Mouse (Mus musculus) pancreas, adult 10 weeks (tissue): ENCODE measurements around the gene Asic2. TPM values are rescaled to one million over a fixed set of nuclear protein-coding genes. Genes with fewer than 3 reads are reported as not detected.

ENCODE experiments used
- polyA plus RNA-seq: library from polyadenylated mRNA; stranded (reverse); fragments of 350-450 nt; fragmentation: Illumina TruSeq; extraction: RNeasy Lipid Tissue Mini Kit (QIAGEN cat#74804); gene quantifications from one replicate; pipeline ENCODE4 v1.2.3, GENCODE M21; 2015; ENCODE audit warnings: low read depth, low replicate concordance; ENCODE audit not compliant: insufficient read depth

The Asic2 gene
- 0.59 TPM for polyA plus RNA-seq

DNA sequence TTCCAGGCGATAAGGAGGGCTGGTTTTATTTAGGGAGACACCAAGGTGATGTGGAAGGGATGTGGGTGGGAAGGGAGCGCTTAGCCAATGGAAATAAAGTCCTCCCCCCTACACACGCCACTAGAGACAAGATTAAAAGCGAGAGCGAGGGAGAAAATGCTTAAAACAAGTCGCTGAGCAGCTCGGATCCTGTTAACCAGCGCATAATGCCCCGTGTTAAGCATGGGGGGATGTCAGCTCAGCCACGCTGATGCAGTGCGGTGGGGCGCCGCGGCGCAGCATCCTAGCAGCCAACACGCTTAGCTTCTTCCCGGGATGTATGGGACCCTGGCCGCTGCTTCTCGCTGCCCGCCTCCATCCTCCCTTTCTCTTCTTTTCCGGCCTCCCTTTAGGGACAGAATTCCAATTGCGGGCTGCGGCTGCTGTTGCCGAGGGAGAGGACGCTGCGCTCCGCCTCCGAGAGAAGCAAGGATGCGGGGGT, at the start of gene Asic2:
Gene Asic2 (minus strand): TSS at position 57 of the 481 bp plus-strand sequence.

DNA sequence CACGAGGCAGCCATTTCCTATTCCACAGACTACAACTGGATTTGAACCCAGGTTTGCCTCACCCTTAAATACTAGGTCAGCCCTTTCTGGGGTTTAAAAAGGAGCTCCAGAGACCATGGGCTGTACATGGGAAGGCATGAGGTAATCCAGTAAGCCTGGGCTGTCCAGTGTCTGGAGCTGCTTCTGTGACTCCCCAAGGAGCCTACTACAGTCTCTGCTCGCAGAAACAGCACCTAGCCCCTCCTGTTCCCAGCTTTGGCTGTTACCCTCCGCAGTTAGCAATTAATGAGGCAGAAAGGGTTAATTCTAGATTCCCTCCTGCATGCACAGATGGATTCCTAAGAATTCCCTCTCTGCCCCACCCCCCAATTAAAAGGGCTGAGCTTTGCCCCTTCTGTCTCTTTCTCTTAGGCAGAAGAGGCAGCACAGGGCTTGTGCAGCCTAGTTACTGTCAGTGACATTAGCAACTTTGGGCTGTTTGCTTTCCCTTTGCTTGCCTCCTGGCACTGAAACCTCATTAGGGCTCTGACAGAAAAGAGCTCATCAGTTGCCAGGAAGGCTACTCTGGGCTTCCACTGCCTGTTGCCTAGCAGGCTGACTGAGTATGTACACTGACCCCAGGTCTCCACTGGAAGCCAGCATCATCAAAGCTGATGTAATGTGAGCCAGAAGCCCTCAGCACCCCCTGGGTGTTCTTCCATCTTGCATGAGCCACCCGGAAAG, 107.8 kb downstream of the Asic2 start, which contains the start of gene 5530401A14Rik:
Gene 5530401A14Rik (plus strand): TSS at position 424 of the 723 bp plus-strand sequence.

DNA sequence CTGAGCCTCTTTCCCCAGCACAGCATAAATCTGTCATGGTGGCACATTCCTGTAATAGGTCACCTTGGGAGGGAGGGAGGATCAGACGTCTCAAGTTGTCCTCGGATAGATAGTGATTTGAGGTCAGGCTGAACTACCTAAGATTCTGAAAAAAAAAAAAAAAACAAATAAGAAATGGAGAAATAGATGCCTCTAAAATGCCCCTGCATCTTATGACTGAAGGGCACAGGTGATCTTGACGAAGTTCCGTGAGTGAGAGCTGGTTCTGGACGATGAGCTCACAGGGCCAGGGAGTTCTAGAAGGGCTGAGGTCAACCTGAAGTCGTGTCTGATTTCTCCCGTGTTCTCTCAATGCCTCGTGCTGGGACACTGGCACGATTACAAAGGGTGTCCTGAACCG, 1110.2 kb downstream of the Asic2 start, which contains the start of gene Spaca3:
Gene Spaca3 (plus strand): TSS at position 301 of the 400 bp plus-strand sequence.

Other genes starting within 250 kb of the Asic2 start
- gene 5530401A14Rik, start 107.8 kb downstream of the Asic2 start, polyA plus RNA-seq = not detected
- 1.7 TPM for gene Ccl2, start 67.1 kb upstream of the Asic2 start, polyA plus RNA-seq
- gene Gm17268, start 70.1 kb upstream of the Asic2 start, polyA plus RNA-seq = not detected
- not detected for gene Ccl7, start 77.3 kb upstream of the Asic2 start, polyA plus RNA-seq
- gene Ccl11, start 89.4 kb upstream of the Asic2 start, polyA plus RNA-seq = 26.5 TPM
- gene Ccl12, start 133.4 kb upstream of the Asic2 start, polyA plus RNA-seq = not detected
- not detected for gene Ccl8, start 146.7 kb upstream of the Asic2 start, polyA plus RNA-seq